Mouse (Mus musculus) erythroblast, adult 5-6 weeks (primary cell): Measurements from ENCODE around the gene Eea1. TPM values are rescaled to one million over a fixed set of nuclear protein-coding genes. Genes with fewer than 3 reads are reported as not detected.

Experiments used
- total RNA-seq, 2 experiments: library from RNA; stranded (forward) in 1 of 2; stranded (reverse) in 1 of 2; fragments of 150-400 nt in 1 of 2; fragments of 200-764, 138-1000 nt in 1 of 2; gene quantifications; 2 replicates each; pipeline versions ENCODE4 v1.2.3 to v1.2.4; 2015 to 2017; ENCODE audit warnings: low replicate concordance in 2 of 2

Gene Eea1
- total RNA-seq, 2 experiments from 2014 or later = 8.6 to 10.8 TPM

Other genes with a start within 250 kb of the Eea1 start
- not detected in 2 replicates for gene Gm33543, start 97.7 kb upstream of the Eea1 start, total RNA-seq (2015; ENCODE audit: low replicate concordance)
- gene Gm33543, start 97.7 kb upstream of the Eea1 start, total RNA-seq (2017; ENCODE audit: low replicate concordance) = not detected in 2 replicates
- gene Gm5426, start 196.0 kb downstream of the Eea1 start, total RNA-seq (2015; ENCODE audit: low replicate concordance) = not detected in 2 replicates
- gene Gm5426, start 196.0 kb downstream of the Eea1 start, total RNA-seq (2017; ENCODE audit: low replicate concordance) = not detected in 2 replicates